Mouse (Mus musculus): ENCODE data around the gene Prr14l.
"Not testable (repeated sequence)": the region's sequence is repeated elsewhere in the genome, so short reads cannot be mapped to it uniquely, and the experiment has no call there.

DNA sequence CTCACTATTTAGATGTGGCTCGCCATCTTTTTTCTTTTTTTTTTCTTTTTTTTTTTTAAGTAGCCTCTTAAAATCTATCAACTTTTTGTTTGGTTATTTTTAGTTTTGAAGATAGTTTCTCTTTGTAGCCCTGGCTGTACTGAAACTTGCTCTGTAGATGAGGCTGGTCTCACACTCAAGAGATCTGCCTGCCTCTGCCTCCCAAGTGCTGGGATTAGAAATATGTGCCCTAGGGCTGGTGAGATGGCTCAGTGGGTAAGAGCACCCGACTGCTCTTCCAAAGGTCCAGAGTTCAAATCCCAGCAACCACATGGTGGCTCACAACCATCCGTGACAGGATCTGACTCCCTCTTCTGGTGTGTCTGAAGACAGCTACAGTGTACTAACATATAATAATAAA is 1.2 kb upstream of the Prr14l start:
- not testable (repeated sequence) for TF ChIP-seq CTCF (IDR thresholded peaks at IDR 0.05; ENCODE audit: control insufficient read depth, insufficient read depth, insufficient replicate concordance, low read depth, low read length); POLR2A (IDR thresholded peaks at IDR 0.05; ENCODE audit: control insufficient read depth, low read depth, low read length)
